Mouse (Mus musculus) intestine, postnatal 0 days (tissue): ENCODE measurements around the gene Cntnap5c. TPM values are rescaled to one million over a fixed set of nuclear protein-coding genes. Genes with fewer than 3 reads are reported as not detected.
A peak's percentile ranks its signal among the peaks of the same experiment; 100 is the strongest.
"Not testable (repeated sequence)": the region's sequence is repeated elsewhere in the genome, so short reads cannot be mapped to it uniquely, and the experiment has no call there.

Experiments
- ATAC-seq: fragments of 200-750 bp; cut with Nextera tagmentation; 2 replicates; pipeline ENCODE4 v1.8.0; 2017; ENCODE audit warnings: mild to moderate bottlenecking, moderate TSS enrichment, moderate library complexity
- H3K27ac ChIP-seq: fragments of 300-500 bp; sonication (generic); 2 replicates; pipeline ENCODE4 v1.5.1; 2014; ENCODE audit warnings: mild to moderate bottlenecking, low read depth, low read length, moderate library complexity
- H3K27me3 ChIP-seq: fragments of 300-500 bp; sonication (generic); replicated peaks from 2 replicates; pipeline ENCODE4 v1.6.1; 2014; ENCODE audit warnings: low read length, mixed read lengths; ENCODE audit not compliant: control insufficient read depth, insufficient read depth
- H3K36me3 ChIP-seq: fragments of 300-500 bp; sonication (generic); 2 replicates; pipeline ENCODE4 v1.6.1; 2014; ENCODE audit warnings: mild to moderate bottlenecking, moderate library complexity; ENCODE audit not compliant: control insufficient read depth, insufficient read depth
- H3K4me1 ChIP-seq: fragments of 300-500 bp; sonication (generic); replicated peaks from 2 replicates; pipeline ENCODE4 v1.6.1; 2014; ENCODE audit warnings: antibody characterized with exemption, low read length, mixed read lengths; ENCODE audit not compliant: control insufficient read depth, insufficient read depth
- H3K4me2 ChIP-seq: fragments of 300-500 bp; sonication (generic); replicated peaks from 2 replicates; pipeline ENCODE4 v1.6.1; 2014; ENCODE audit warnings: low read depth, mild to moderate bottlenecking, moderate library complexity
- H3K4me3 ChIP-seq: fragments of 300-500 bp; sonication (generic); 2 replicates; pipeline ENCODE4 v1.5.1; 2014; ENCODE audit warnings: low read depth, low read length
- H3K9ac ChIP-seq: fragments of 300-500 bp; sonication (generic); 2 replicates; pipeline ENCODE4 v1.6.1; 2014; ENCODE audit warnings: mild to moderate bottlenecking, low read depth, low read length
- H3K9me3 ChIP-seq: fragments of 300-500 bp; sonication (generic); 2 replicates; pipeline ENCODE4 v1.6.1; 2016; ENCODE audit warnings: mixed run types; ENCODE audit not compliant: control insufficient read depth
- CTCF ChIP-seq: sonication (generic); IDR thresholded peaks from 2 replicates; pipeline ENCODE4 v1.5.1; 2016; ENCODE audit warnings: low read depth, mild to moderate bottlenecking, control low read depth, antibody characterized with exemption, moderate library complexity
- WGBS: fragments of 180-500 bp; shearing (Covaris S2); extraction: QIAGEN DNeasy Blood & Tissue Kit; methylation state at CpG from one replicate; pipeline ENCODE4 v1.1.7; 2014; 5-methylcytosine and 5-hydroxymethylcytosine counted together
- polyA plus RNA-seq: library from polyadenylated mRNA; unstranded; fragments of >200 nt; fragmentation: Nextera tagmentation; extraction: Ambion mirVana; gene quantifications from 2 replicates; pipeline ENCODE4 v1.2.1, GENCODE M21; 2015

Cntnap5c gene
- polyA plus RNA-seq, 1 experiment from 2014 or later, result not detected

DNA sequence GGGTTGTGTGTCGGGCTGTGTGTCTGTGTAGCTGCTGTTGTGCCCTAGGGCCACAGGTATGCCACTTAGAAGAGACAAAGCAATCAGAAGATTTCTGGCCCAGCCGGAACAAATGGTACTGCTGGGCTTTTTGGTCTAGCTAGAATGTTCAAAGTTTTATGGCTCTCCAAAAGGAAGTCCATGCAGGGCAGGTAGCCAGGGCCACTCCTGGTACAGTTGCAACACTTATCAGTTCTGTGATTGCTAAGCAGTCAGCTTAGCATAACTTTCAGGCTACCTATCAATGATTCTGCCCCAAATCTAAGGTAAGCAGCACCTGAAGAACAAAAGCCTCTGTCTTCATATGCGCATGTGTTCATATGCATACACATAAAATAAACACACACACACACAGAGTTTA lies 26.0 kb downstream of the Cntnap5c start:
- 44% methylated on average over 3 of the region's 3 CpGs for WGBS
- Histone ChIP-seq H3K4me1 (no peaks in the 10 kb centered on the region), H3K9ac (no peak overlapping the region), H3K27me3 (no peaks in the 10 kb centered on the region), H3K27ac (no peak overlapping the region), H3K9me3 (no peaks in the 10 kb centered on the region), H3K36me3 (no peaks in the 10 kb centered on the region), H3K4me2 (peak overlapping the region; percentile 11; the same call in 1 of the 2 replicates), H3K4me3 (no peak overlapping the region)
- peak; percentile 73 for ATAC-seq
- TF ChIP-seq CTCF, result no peak

DNA sequence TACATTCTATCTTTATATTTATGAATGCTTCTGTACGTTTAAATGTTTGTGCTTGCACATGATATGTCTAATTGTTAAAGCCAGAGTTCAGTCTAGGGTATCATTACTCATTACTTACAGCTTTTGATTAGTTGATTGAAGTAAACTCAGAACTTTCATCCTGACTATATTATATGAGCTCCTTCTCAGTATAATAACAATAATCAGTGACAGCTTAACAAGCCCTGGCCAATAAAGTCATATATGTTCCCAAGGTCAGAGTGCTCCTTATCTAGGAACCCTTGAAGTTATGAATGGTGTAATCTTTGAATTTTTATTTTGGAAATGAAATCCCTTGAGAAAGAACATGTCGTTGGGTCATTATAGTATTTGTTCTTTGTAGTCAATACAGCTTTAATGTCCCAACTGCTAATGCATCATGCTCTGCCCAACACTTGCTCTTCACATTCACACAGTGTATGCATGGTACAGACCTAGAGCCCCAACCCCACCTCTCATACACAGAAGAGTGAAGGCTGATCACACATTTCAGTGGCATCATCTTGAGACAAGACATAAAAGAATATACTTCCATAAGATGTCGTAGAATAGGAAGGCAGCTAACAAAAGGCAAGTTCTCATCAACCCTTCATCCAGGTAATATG lies 27.4 kb downstream of the Cntnap5c start:
- ATAC-seq, result peak; percentile 75
- no peak for TF ChIP-seq CTCF
- no peak overlapping the region for H3K4me2 ChIP-seq
- 46% methylated on average over 3 of the region's 3 CpGs for WGBS
- H3K36me3 ChIP-seq, result no peaks in the 10 kb centered on the region
- H3K27ac ChIP-seq, result no peak overlapping the region
- H3K9me3 ChIP-seq, result no peaks in the 10 kb centered on the region
- no peaks in the 10 kb centered on the region for H3K4me1 ChIP-seq
- H3K27me3 ChIP-seq, result no peaks in the 10 kb centered on the region
- H3K4me3 ChIP-seq, result no peak overlapping the region
- H3K9ac ChIP-seq, result no peak overlapping the region

DNA sequence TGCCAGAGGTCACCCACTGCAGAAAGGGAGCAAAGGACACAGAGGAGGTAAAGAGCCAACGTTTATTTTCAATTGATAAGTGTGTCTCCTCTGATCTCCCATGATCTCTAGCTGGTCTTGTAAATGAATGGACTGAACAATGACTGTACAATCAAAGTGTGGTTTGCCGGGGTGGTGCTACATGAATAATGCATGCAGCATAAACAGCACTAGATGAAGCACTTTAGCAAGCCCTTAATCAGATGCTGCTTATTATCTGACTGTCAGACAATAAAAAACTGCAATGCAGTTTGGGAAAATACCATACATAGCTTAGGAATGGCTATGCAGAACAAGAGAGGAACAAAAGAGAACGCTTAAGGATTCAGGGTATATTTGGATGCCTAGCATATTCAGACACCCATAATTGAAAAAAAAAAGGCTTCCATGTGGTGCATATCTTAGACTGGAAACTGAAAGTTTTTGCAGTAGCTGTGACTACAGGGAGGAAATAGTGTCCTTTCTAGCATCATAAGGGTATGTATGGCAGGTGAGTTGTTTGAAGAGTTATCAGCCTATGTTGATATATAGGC lies 30.1 kb downstream of the Cntnap5c start:
- Histone ChIP-seq H3K27ac (no peak overlapping the region), H3K27me3 (no peaks in the 10 kb centered on the region), H3K9me3 (no peaks in the 10 kb centered on the region), H3K9ac (no peak overlapping the region), H3K4me1 (no peaks in the 10 kb centered on the region), H3K4me2 (no peak overlapping the region), H3K36me3 (no peaks in the 10 kb centered on the region), H3K4me3 (no peak overlapping the region)
- WGBS, result 49% methylated on average over 3 of the region's 3 CpGs
- no peak for TF ChIP-seq CTCF
- ATAC-seq, result no peak

DNA sequence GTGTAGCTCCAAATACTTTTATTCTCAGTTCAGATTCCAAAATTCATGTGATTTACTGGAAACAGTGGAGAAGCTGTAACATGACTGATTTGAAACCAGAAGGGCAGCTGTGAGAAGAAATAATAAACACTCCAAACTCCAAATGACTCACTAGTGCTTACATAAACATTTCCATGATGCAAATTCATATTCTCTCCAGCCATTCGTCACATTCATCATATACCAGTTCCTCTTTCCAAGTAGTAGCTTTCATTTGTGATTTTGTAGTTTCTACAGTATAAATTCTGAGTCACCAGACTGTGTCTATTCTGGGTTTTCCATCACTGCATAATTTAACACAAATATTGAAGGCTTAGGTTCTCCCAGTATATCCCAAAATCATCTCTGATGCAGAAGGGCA lies 31.8 kb downstream of the Cntnap5c start:
- no peak for ATAC-seq
- Histone ChIP-seq H3K36me3 (no peaks in the 10 kb centered on the region), H3K4me1 (no peaks in the 10 kb centered on the region), H3K27me3 (no peaks in the 10 kb centered on the region), H3K4me3 (no peak overlapping the region), H3K27ac (no peak overlapping the region), H3K9me3 (no peaks in the 10 kb centered on the region), H3K4me2 (no peak overlapping the region), H3K9ac (no peak overlapping the region)
- WGBS, result 78% methylated on average over 1 of the region's 1 CpGs
- TF ChIP-seq CTCF, result no peak

DNA sequence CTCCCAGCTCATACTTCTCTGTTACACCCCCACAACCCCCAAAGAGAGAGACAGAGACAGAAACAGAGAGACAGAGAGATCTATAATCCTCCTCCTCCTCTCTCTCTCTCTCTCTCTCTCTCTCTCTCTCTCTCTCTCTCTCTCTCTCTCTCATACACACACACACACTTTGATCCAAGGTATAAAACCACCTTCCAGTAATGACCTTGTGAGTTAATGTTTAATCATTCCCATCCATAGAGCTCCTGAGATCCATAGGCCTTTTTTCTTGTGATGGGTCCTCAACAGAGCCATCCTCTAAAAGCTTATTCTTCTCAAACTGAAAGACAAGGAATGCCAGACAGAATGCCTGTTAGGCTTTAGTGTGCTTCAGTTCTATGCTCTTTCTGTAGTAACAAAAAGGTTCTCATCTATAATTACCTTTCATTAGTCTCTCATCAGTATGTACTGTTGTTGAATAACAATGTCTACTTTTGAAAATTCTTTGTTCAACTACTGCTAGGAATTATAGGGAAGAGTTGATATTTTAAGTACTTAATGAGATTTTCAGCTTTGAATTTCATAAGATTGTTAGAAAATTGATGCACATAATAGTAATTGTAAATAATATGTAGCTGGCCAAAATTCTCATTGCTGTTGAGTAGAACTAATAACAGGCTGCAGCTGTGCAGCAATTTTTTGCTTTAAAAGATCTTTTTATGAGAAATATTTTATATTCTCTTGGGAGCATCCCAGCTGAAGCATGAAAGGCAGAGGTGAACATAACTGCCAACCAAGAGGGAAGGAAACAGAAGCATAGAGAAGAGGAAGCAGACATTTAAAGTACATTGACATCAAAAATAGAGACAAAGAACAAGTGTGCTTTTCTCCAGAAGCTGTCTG lies 68.0 kb downstream of the Cntnap5c start:
- Histone ChIP-seq H3K4me3 (no peak overlapping the region), H3K27me3 (no peaks in the 10 kb centered on the region), H3K36me3 (no peaks in the 10 kb centered on the region), H3K27ac (no peak overlapping the region), H3K9me3 (no peaks in the 10 kb centered on the region), H3K9ac (no peak overlapping the region), H3K4me2 (no peak overlapping the region), H3K4me1 (no peaks in the 10 kb centered on the region)
- ATAC-seq, result no peak
- no peak for TF ChIP-seq CTCF

DNA sequence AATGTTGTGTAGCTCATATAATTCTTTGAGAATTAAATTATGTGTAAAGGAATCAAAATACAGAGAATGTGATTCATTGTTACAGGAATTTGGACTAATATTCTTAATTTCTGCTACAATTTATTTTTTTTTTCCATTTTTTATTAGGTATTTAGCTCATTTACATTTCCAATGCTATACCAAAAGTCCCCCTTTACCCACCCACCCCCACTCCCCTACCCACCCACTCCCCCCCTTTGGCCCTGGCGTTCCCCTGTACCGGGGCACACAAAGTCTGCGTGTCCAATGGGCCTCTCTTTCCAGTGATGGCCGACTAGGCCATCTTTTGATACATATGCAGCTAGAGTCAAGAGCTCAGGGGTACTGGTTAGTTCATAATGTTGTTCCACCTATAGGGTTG lies 86.4 kb downstream of the Cntnap5c start:
- H3K9ac ChIP-seq, H3K36me3 ChIP-seq, H3K9me3 ChIP-seq, H3K4me3 ChIP-seq, H3K27me3 ChIP-seq, ATAC-seq, H3K4me1 ChIP-seq, H3K4me2 ChIP-seq, H3K27ac ChIP-seq: not testable (repeated sequence)
- no CpG with 5 or more reads among the region's 4 CpGs for WGBS
